Mouse (Mus musculus) embryo, embryonic 11 days (tissue): Measurements from ENCODE around the gene Atg14.

Experiments
- DNase-seq: peaks from one replicate; pipeline ENCODE4 v3.0.0-alpha.2; 2015

Atg14 gene

DNA sequence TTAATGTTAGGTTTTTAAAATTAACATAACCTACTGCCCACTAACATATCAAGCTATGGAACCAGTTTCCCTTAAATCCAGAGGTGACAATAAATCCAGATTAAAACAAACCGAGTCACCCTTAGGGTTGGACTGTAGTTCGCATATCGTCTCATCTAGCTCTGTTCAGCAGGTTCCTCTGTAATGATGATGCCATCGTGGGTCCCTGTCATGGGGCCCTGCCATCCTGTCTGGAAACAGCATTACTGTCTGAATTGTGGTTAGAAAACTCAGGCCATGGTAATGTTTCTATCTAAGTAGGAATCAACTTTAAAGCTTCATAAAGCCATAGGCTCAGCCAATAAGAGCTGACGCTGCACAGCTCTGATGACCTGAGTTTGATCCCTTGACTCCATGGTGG is 71.8 kb downstream of the Atg14 start:
- DNase-seq = no peak

DNA sequence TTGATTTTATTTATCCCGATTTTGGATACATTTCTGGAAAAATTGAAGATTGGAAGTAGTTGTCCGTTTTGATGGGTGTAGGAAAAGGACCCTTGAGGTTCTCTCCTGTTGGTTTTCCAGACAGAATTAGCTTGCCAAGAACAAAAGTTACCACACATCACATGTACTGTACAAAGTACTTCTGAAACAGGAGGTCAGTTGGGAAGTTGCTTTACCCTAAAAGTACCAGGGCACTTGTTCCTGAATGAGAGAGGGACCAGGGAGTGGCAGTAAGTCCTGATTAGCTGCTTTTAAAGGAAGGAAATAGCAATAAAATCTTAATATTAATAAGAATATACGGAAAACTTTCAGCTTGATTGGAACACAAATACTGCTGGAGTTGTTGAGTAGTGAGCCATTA is 73.3 kb downstream of the Atg14 start:
- DNase-seq = no peak

DNA sequence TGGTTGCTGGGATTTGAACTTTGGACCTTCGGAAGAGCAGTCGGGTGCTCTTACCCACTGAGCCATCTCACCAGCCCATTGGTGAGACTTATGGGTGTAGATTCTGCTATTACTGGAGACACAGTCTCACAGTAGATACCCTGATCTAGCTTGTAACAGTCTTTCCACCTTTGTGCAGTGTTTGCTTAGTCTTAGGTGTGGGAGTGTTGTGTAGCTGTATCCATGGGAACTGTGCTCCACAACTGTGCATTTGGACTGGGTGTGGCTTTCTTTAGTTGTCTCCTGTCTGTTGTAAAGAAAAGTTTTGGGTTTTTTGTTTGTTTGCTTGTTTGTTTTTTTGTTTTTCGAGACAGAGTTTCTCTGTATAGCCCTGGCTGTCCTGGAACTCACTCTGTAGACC is 74.5 kb downstream of the Atg14 start:
- DNase-seq = no peak

DNA sequence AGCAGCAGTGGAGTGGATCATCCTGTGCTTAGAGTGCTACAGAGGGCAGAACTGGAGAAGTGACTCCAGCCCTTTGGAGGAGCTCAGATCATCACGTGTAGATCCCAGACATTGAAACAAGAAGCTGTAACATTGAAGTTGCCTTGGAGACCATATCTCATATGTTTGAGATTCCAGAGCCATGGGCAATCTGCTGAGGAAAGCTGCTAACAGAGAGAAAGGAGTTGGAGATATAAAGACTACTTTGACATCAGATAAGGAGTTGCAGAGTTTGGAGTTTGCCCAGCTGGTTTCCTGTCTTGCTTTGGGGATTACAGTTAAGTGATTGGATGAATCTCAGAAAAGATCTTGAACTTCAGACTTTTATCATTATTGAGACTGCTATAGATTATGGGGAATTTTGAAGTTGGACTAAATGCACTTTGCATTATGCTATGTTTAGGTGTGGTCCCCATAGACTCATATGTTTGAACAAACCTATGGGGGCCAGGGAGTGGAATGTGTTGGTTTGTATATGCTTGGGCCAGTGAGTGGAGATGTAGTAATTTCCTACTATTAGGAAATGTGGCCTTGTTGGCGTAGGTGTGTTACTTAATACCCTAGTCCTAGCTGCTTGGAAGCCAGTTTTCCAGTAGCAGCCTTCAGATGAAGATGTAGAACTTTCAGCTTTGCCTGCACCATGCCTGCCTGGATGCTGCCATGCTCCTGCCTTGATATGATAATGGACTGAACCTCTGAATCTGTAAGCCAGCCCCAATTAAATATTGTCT is 76.7 kb downstream of the Atg14 start:
- no peak for DNase-seq
